Mouse (Mus musculus): ENCODE data around the gene Wasf1. TPM values are rescaled to one million over a fixed set of nuclear protein-coding genes. Genes with fewer than 3 reads are reported as not detected.

The Wasf1 gene
- polyA plus RNA-seq, 1 experiment from 2014 or later: 52.9 TPM

DNA sequence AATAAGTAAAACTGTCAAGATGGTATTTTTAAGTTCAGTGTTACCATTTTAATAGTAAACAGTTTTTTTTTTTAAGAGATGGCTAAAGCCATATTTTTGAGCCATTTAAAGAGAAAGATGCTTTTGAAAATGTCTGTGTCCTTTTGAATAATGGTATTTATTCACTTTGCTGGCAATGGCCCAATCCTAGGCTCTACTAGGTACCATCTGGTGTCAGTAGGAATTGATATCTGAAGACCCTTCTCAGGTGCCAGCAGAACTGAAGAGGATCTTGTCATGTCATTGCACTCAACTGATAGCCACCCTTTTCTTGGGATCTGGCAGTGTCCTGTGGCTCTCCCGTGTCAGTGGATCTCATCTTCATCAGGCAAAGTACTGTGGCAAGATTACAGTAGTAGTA, 22.9 kb downstream of the Wasf1 start:
- H3K4me3 ChIP-seq: no peak overlapping the region
- H3K4me1 ChIP-seq: peaks cover 12% of the 10 kb centered on the region
- H3K9me3 ChIP-seq (replicated peaks): no peaks in the 10 kb centered on the region
- no peaks in the 10 kb centered on the region for H3K27me3 ChIP-seq (ENCODE audit: low read depth, poor library complexity, severe bottlenecking)
- no peak overlapping the region for H3K27ac ChIP-seq (replicated peaks)
- no peaks in the 10 kb centered on the region; the same call in 1 of the 2 replicates for H3K36me3 ChIP-seq
- no peak for DNase-seq (ENCODE audit: low spot score)
- 84% methylated on average over 1 of the region's 1 CpGs for WGBS

GRCm38 (mm10) chr10:40906802-40907201, 23.5 kb downstream of the Wasf1 start:
- no peaks in the 10 kb centered on the region for H3K9me3 ChIP-seq (replicated peaks)
- no peak for DNase-seq (ENCODE audit: low spot score)
- H3K27me3 ChIP-seq (ENCODE audit: low read depth, poor library complexity, severe bottlenecking): no peaks in the 10 kb centered on the region
- 89% methylated on average over 7 of the region's 7 CpGs for WGBS
- no peak overlapping the region for H3K4me3 ChIP-seq
- H3K27ac ChIP-seq (replicated peaks): no peak overlapping the region
- peaks cover 12% of the 10 kb centered on the region for H3K4me1 ChIP-seq
- no peaks in the 10 kb centered on the region; the same call in 1 of the 2 replicates for H3K36me3 ChIP-seq

- H3K27me3 ChIP-seq (ENCODE audit: low read depth, poor library complexity, severe bottlenecking): no peaks in the 10 kb centered on the region
- H3K4me3 ChIP-seq: no peak overlapping the region
- peaks cover 6% of the 10 kb centered on the region for H3K36me3 ChIP-seq
- no peak for DNase-seq (ENCODE audit: low spot score)
- no peak overlapping the region for H3K27ac ChIP-seq (replicated peaks)
- H3K4me1 ChIP-seq: peaks cover 8% of the 10 kb centered on the region
- WGBS: 49% methylated on average over 2 of the region's 2 CpGs
- H3K9me3 ChIP-seq (replicated peaks): no peaks in the 10 kb centered on the region
These were observed 25.3 kb downstream of the Wasf1 start for GRCm38 (mm10) chr10:40908580-40908979.

GRCm38 (mm10) chr10:40910811-40911210, 27.5 kb downstream of the Wasf1 start:
- 65% methylated on average over 2 of the region's 2 CpGs for WGBS
- Histone ChIP-seq H3K9me3 (replicated peaks) (no peaks in the 10 kb centered on the region), H3K4me1 (peaks cover 8% of the 10 kb centered on the region), H3K36me3 (peaks cover 14% of the 10 kb centered on the region), H3K4me3 (no peak overlapping the region), H3K27me3 (ENCODE audit: low read depth, poor library complexity, severe bottlenecking) (no peaks in the 10 kb centered on the region), H3K27ac (replicated peaks) (no peak overlapping the region)
- no peak for DNase-seq (ENCODE audit: low spot score)

GRCm38 (mm10) chr10:40915240-40915639, 32.0 kb downstream of the Wasf1 start:
- 90% methylated on average over 2 of the region's 2 CpGs for WGBS
- no peaks in the 10 kb centered on the region for H3K27me3 ChIP-seq (ENCODE audit: low read depth, poor library complexity, severe bottlenecking)

GRCm38 (mm10) chr10:40918669-40919440, 35.6 kb downstream of the Wasf1 start:
- no peak for DNase-seq (ENCODE audit: low spot score)

More at GRCm38 (mm10) chr10:40915240-40915639, 32.0 kb downstream of the Wasf1 start:
- Histone ChIP-seq H3K9me3 (replicated peaks) (no peaks in the 10 kb centered on the region), H3K4me3 (no peak overlapping the region), H3K27ac (replicated peaks) (no peak overlapping the region), H3K4me1 (peaks cover 4% of the 10 kb centered on the region), H3K36me3 (peaks cover 17% of the 10 kb centered on the region)
- no peak for DNase-seq (ENCODE audit: low spot score)

DNA sequence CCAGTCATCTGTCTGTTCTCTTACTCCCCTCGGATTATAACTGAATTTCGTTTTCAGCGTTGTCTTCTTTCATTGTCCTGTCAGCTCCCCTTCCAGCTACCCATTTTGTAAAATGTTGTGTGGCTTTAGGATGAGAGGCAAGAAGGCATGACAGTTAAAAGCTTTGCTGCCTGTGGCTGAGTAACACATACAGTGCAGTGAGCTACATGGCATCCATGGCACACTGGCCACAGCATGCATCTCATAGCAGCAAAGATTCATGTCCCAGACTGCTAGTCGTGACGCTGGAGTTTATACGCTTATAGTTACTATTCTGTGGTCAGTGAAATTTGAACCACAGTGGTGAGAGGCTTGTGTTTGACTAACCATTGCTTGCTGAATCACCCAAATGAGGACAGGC, 36.2 kb downstream of the Wasf1 start:
- H3K4me3 ChIP-seq: no peak overlapping the region
- H3K27ac ChIP-seq (replicated peaks): no peak overlapping the region
- no peaks in the 10 kb centered on the region for H3K27me3 ChIP-seq (ENCODE audit: low read depth, poor library complexity, severe bottlenecking)
- H3K9me3 ChIP-seq (replicated peaks): no peaks in the 10 kb centered on the region
- no peaks in the 10 kb centered on the region for H3K4me1 ChIP-seq
- 91% methylated on average over 6 of the region's 6 CpGs for WGBS
- DNase-seq (ENCODE audit: low spot score): no peak
- H3K36me3 ChIP-seq: peaks cover 35% of the 10 kb centered on the region

More at GRCm38 (mm10) chr10:40918669-40919440, 35.6 kb downstream of the Wasf1 start:
- WGBS: 91% methylated on average over 8 of the region's 8 CpGs
- Histone ChIP-seq H3K27me3 (ENCODE audit: low read depth, poor library complexity, severe bottlenecking) (no peaks in the 10 kb centered on the region), H3K4me3 (no peak overlapping the region), H3K9me3 (replicated peaks) (no peaks in the 10 kb centered on the region), H3K27ac (replicated peaks) (no peak overlapping the region), H3K4me1 (no peaks in the 10 kb centered on the region), H3K36me3 (peaks cover 33% of the 10 kb centered on the region)

DNA sequence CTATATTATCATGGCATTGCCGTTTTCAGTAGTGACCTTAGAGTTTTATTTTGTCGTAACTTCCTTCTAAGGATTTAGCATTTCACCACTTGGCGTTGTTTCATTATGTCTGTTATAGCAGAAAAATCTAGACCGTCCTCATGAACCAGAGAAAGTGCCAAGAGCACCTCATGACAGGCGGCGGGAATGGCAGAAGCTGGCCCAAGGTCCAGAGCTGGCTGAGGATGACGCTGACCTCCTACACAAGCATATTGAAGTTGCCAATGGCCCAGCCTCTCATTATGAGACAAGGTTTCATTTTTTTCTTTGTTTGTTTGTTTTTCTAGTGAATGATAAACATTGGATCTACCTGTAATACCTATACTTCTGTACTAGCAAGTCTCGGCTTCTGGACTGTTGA, 49.7 kb downstream of the Wasf1 start:
- Histone ChIP-seq H3K4me3 (no peak overlapping the region), H3K27ac (replicated peaks) (no peak overlapping the region), H3K27me3 (ENCODE audit: low read depth, poor library complexity, severe bottlenecking) (no peaks in the 10 kb centered on the region), H3K4me1 (no peaks in the 10 kb centered on the region), H3K9me3 (replicated peaks) (no peaks in the 10 kb centered on the region), H3K36me3 (peaks cover 75% of the 10 kb centered on the region)
- DNase-seq (ENCODE audit: low spot score): no peak
- 94% methylated on average over 8 of the region's 8 CpGs for WGBS

GRCm38 (mm10) chr10:40936160-40936726, 53.0 kb downstream of the Wasf1 start:
- WGBS: 89% methylated on average over 13 of the region's 13 CpGs
- no peak overlapping the region for H3K4me3 ChIP-seq
- H3K36me3 ChIP-seq: peaks cover 88% of the 10 kb centered on the region
- H3K4me1 ChIP-seq: no peaks in the 10 kb centered on the region
- H3K27me3 ChIP-seq (ENCODE audit: low read depth, poor library complexity, severe bottlenecking): no peaks in the 10 kb centered on the region
- H3K9me3 ChIP-seq (replicated peaks): no peaks in the 10 kb centered on the region
- H3K27ac ChIP-seq (replicated peaks): no peak overlapping the region
- no peak for DNase-seq (ENCODE audit: low spot score)

- no peak for DNase-seq (ENCODE audit: low spot score)
- peaks cover 76% of the 10 kb centered on the region for H3K36me3 ChIP-seq
- no peak overlapping the region for H3K27ac ChIP-seq (replicated peaks)
- peaks cover 4% of the 10 kb centered on the region for H3K4me1 ChIP-seq
- no peaks in the 10 kb centered on the region for H3K27me3 ChIP-seq (ENCODE audit: low read depth, poor library complexity, severe bottlenecking)
- H3K4me3 ChIP-seq: no peak overlapping the region
- no peaks in the 10 kb centered on the region for H3K9me3 ChIP-seq (replicated peaks)
- WGBS: 94% methylated on average over 20 of the region's 20 CpGs
These were observed 54.3 kb downstream of the Wasf1 start for GRCm38 (mm10) chr10:40937569-40937968.

DNA sequence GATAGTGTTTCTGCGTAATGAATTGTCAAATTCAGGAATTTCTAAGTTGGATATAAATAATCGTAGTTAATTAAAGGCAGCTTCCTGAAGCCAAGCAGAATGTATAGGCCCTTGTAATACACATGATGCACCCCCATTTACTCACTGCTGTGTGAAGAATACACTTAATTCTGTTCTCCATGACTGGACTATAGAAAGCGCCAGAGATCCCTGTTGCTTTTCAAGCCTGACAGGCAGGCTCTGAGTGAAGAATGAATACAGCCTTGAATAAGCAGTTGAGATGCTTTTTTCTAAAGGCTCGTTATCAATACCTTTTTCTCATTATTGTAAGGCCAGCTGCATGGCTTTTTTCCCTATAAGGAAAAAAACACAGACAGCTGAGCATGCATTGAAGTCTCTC, 59.4 kb downstream of the Wasf1 start:
- H3K27ac ChIP-seq (replicated peaks): no peak overlapping the region
- H3K4me3 ChIP-seq: no peak overlapping the region
- peaks cover 33% of the 10 kb centered on the region for H3K4me1 ChIP-seq
- H3K9me3 ChIP-seq (replicated peaks): no peaks in the 10 kb centered on the region
- 63% methylated on average over 4 of the region's 4 CpGs for WGBS
- peaks cover 57% of the 10 kb centered on the region for H3K36me3 ChIP-seq
- no peaks in the 10 kb centered on the region for H3K27me3 ChIP-seq (ENCODE audit: low read depth, poor library complexity, severe bottlenecking)
- no peak for DNase-seq (ENCODE audit: low spot score)

GRCm38 (mm10) chr10:40950176-40950575, 66.9 kb downstream of the Wasf1 start:
- H3K27ac ChIP-seq (replicated peaks): no peak overlapping the region
- H3K4me3 ChIP-seq: no peak overlapping the region
- peaks cover 40% of the 10 kb centered on the region for H3K36me3 ChIP-seq
- H3K27me3 ChIP-seq (ENCODE audit: low read depth, poor library complexity, severe bottlenecking): no peaks in the 10 kb centered on the region
- H3K9me3 ChIP-seq (replicated peaks): no peaks in the 10 kb centered on the region; the same call in 1 of the 2 replicates
- 81% methylated on average over 3 of the region's 3 CpGs for WGBS
- H3K4me1 ChIP-seq: peaks cover 12% of the 10 kb centered on the region
- no peak for DNase-seq (ENCODE audit: low spot score)

- 88% methylated on average over 5 of the region's 5 CpGs for WGBS
- Histone ChIP-seq H3K9me3 (replicated peaks) (no peaks in the 10 kb centered on the region; the same call in 1 of the 2 replicates), H3K4me3 (no peak overlapping the region), H3K4me1 (no peaks in the 10 kb centered on the region; the same call in 1 of the 2 replicates), H3K27me3 (ENCODE audit: low read depth, poor library complexity, severe bottlenecking) (no peaks in the 10 kb centered on the region), H3K36me3 (peaks cover 35% of the 10 kb centered on the region), H3K27ac (replicated peaks) (no peak overlapping the region)
- peak; percentile 2 for DNase-seq (ENCODE audit: low spot score)
These were observed 72.9 kb downstream of the Wasf1 start for GRCm38 (mm10) chr10:40956206-40956605.
